Mouse (Mus musculus) mouse trophoblast stem cell (cell line): ENCODE measurements around the gene Gm4305.
"Not testable (repeated sequence)": the region's sequence is repeated elsewhere in the genome, so short reads cannot be mapped to it uniquely, and the experiment has no call there.

ENCODE experiments used
- in situ Hi-C, 2 experiments: fragments of 300-500 bp; cut with MseI, MboI; formaldehyde crosslinking; loops; 2 replicates in 1 of 2; 3 replicates in 1 of 2; pipeline ENCODE4 v1.15.1; 2025

The Gm4305 gene

DNA sequence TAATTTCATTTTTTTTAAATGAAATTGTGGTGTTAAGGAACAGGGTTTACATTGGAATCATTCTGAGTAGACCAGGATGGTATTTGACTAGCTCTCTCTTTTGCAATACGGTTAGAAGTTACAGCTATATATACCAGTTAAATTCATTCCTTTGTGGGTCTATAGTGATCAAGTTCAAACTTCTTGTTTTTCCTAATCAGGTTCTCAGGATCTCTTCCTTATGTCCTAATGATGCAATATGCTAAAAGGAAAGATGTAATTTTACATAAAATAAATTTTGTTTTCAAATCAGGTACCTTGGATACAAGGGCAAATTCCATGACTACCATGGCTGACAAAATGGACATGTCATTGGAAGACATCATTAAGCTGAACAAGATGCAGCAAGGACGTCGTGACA is at the start of gene Gm4305:
Gene Gm4305, plus strand, starts transcription at position 301 of the 400 bp plus-strand sequence.
- in situ Hi-C loops, result not testable (repeated sequence)

DNA sequence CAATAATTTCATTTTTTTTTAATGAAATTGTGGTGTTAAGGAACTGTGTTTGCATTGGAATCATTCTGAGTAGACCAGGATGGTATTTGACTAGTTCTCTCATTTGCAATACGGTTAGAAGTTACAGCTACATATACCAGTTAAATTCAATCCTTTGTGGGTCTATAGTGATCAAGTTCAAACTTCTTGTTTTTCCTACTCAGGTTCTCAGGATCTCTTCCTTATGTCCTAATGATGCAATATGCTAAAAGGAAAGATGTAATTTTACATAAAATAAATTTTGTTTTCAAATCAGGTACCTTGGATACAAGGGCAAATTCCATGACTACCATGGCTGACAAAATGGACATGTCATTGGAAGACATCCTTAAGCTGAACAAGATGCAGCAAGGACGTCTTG is 15.5 kb upstream of the Gm4305 start, which contains the start of gene Gm4301:
Gene Gm4301, plus strand, starts transcription at position 301 of the 400 bp plus-strand sequence.
- in situ Hi-C loops, result not testable (repeated sequence)

DNA sequence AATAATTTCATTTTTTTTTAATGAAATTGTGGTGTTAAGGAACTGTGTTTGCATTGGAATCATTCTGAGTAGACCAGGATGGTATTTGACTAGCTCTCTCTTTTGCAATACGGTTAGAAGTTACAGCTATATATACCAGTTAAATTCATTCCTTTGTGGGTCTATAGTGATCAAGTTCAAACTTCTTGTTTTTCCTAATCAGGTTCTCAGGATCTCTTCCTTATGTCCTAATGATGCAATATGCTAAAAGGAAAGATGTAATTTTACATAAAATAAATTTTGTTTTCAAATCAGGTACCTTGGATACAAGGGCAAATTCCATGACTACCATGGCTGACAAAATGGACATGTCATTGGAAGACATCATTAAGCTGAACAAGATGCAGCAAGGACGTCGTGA is 10.4 kb upstream of the Gm4305 start, which contains the start of gene Gm4302:
Gene Gm4302, plus strand, starts transcription at position 301 of the 400 bp plus-strand sequence.
- in situ Hi-C loops, result not testable (repeated sequence)

DNA sequence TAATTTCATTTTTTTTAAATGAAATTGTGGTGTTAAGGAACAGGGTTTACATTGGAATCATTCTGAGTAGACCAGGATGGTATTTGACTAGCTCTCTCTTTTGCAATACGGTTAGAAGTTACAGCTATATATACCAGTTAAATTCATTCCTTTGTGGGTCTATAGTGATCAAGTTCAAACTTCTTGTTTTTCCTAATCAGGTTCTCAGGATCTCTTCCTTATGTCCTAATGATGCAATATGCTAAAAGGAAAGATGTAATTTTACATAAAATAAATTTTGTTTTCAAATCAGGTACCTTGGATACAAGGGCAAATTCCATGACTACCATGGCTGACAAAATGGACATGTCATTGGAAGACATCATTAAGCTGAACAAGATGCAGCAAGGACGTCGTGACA is 5.2 kb upstream of the Gm4305 start, which contains the start of gene Gm4303:
Gene Gm4303, plus strand, starts transcription at position 301 of the 400 bp plus-strand sequence.
- in situ Hi-C loops, result not testable (repeated sequence)

DNA sequence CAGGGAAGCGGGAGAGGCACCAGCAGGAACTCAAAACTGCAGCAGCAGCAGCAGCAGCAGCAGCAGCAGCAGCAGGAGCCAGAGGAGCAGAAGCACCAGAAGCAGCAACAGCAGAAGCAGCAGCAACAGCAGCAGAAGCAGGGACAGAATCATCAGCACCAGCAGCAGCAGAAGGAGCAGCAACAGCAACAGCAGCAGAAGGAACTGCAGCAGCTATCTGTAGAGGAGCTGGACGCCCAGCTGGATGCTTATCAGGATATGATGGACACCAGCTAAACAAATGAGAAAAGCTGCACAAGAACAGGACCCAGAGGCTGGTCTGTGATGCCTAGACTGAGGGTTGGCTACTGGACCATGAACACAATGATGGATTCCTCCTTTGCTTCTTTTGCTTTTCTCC is 5.9 kb downstream of the Gm4305 start:
- in situ Hi-C loops, result not testable (repeated sequence)

DNA sequence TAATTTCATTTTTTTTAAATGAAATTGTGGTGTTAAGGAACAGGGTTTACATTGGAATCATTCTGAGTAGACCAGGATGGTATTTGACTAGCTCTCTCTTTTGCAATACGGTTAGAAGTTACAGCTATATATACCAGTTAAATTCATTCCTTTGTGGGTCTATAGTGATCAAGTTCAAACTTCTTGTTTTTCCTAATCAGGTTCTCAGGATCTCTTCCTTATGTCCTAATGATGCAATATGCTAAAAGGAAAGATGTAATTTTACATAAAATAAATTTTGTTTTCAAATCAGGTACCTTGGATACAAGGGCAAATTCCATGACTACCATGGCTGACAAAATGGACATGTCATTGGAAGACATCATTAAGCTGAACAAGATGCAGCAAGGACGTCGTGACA is 10.1 kb downstream of the Gm4305 start, which contains the start of gene Gm4307:
Gene Gm4307, plus strand, starts transcription at position 301 of the 400 bp plus-strand sequence.
- in situ Hi-C loops, result not testable (repeated sequence)

DNA sequence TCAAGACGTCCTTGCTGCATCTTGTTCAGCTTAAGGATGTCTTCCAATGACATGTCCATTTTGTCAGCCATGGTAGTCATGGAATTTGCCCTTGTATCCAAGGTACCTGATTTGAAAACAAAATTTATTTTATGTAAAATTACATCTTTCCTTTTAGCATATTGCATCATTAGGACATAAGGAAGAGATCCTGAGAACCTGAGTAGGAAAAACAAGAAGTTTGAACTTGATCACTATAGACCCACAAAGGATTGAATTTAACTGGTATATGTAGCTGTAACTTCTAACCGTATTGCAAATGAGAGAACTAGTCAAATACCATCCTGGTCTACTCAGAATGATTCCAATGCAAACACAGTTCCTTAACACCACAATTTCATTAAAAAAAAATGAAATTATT is 31.6 kb downstream of the Gm4305 start, which contains the start of gene Gm4312:
Gene Gm4312, minus strand, starts transcription at position 101 of the 400 bp plus-strand sequence.
- in situ Hi-C loops, result not testable (repeated sequence)
